Mouse (Mus musculus) left cerebral cortex, adult 2 months (tissue): ENCODE data around the gene Susd3. TPM values are rescaled to one million over a fixed set of nuclear protein-coding genes. Genes with fewer than 3 reads are reported as not detected.

ENCODE experiments used
- DNase-seq, 2 experiments: peaks; one replicate each; pipeline ENCODE4 v3.0.0; 2021 to 2022; ENCODE audit warnings: low spot score in 2 of 2, mixed read lengths in 1 of 2; ENCODE audit errors: extremely low spot score in 1 of 2
- H3K27ac ChIP-seq: fragments of 200-600 bp; 2 replicates; pipeline ENCODE4 v1.8.1; 2022
- H3K4me3 ChIP-seq: fragments of 200-600 bp; 2 replicates; pipeline ENCODE4 v1.8.1; 2022
- CTCF ChIP-seq: fragments of 200-600 bp; IDR thresholded peaks from 2 replicates; pipeline ENCODE4 v1.8.1; 2022; ENCODE audit warnings: antibody characterized with exemption, mild to moderate bottlenecking, moderate library complexity
- intact Hi-C: fragments of 180-260 bp; cut with DNase I; formaldehyde crosslinking; loops from one replicate; pipeline ENCODE4 v1.15.1; 2025
- long read RNA-seq, 2 experiments: library from polyadenylated mRNA; stranded (forward); transcript quantifications; one replicate each; pipeline ENCODE4 v2.0.0; 2021; ENCODE audit warnings: borderline mapping rate in 2 of 2
- total RNA-seq, 2 experiments: library from RNA; stranded (reverse); gene quantifications; 2 replicates each; pipeline ENCODE4 v1.2.3; 2021

Susd3 gene
- 1 to 10 TPM; 1.8 to 2.2 TPM for total RNA-seq
- long read RNA-seq, experiment 1, partial matches to known transcripts: 0 of 6 reads
- long read RNA-seq, experiment 1, other reads (novel, unspliced or antisense): 2 of 6 reads
- long read RNA-seq, experiment 2, partial matches to known transcripts: 0 of 1 reads
- long read RNA-seq, experiment 2, other reads (novel, unspliced or antisense): 1 of 1 reads

DNA sequence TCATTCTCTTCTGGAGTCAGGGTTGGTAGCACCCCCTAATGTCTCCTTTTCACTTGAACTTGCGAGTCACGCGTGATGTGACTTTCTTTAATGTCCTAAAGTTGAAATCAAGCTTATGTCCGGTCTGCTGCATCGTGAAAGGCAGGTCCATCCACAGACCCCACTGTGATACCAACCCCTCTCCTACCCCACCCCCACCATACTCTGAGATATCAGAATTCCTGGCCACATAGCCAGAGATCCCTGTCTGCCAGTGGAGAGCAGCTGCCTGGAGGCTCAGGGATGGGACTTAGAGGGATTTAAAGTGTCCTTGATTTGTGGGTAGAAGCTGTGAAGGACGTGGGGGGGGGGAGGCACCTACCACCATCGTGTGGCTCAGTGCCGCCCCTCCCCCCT is at the start of gene Susd3:
TSS of gene Susd3 (minus strand) at position 240 of the 396 bp plus-strand sequence.
- intact Hi-C loops: no loop called here
- DNase-seq: no peak
- peak within 1 kb of the TSS; percentile 35 for H3K4me3 ChIP-seq
- H3K27ac ChIP-seq: no peak within 1 kb of the TSS
- no peak for TF ChIP-seq CTCF

DNA sequence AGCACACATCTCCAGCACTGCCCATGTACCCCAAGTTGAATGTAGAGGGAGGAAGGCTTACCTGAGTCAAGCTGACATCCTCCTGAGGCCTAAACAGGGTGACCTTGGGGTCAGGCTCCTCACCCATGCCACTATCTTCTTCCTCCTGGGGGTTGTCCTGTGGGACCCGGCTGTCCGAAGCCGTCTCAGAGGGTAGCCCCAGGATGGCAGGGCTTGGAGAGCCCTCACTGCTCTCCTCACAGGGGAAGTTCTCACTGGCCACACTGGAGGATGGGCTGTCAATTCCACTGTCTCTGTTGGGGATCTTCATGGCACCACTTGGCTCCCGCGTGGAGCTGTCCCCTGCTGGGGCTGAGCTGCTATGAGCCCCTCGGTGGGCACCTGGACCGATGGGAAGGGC is 47.8 kb upstream of the Susd3 start:
- intact Hi-C loops: no loop called here
- Histone ChIP-seq H3K27ac (no peak overlapping the region), H3K4me3 (no peak overlapping the region)
- no peak for DNase-seq
- no peak for TF ChIP-seq CTCF

DNA sequence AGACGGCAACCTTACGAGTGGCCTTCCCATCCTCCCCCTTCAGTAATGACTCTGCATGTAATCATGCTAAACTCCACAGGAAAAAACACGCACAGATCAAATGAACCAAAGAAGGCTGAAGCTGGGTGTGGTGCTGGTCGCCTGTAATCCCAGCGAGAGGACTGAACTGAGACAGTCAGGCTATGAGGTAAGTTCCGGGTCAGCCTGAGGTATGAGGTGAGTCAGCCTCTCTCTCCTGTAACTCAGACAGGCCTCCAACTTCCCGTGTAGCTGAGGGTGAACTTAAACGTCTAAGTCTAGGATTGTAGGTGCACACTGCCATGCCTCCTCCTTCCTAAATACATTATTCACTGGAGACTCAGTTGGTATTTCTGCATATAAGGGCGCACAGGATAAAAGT is 45.6 kb upstream of the Susd3 start:
- Histone ChIP-seq H3K4me3 (no peak overlapping the region), H3K27ac (no peak overlapping the region)
- intact Hi-C loops: no loop called here
- no peak for DNase-seq
- TF ChIP-seq CTCF: no peak

DNA sequence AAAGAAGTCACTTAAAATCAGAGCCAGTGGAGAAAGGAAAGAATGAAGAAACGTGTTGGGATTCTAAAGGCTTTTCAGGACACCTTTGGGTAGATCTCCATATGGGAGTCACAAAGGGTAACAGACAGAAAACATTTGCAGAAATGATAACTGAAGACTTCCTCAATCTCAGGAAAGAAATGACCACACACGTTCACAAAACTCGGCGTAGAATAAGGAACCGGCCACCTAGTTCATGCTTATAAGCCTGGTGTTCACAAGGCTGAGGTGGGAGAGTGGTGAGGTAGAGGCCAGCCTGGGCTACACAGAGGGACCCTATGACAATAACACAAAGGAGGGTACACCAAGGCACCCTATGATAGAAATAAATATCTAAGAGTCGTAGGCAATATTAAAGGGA is 43.4 kb upstream of the Susd3 start:
- TF ChIP-seq CTCF: no peak
- no peak overlapping the region for H3K4me3 ChIP-seq
- intact Hi-C loops: no loop called here
- H3K27ac ChIP-seq: no peak overlapping the region
- no peak for DNase-seq

DNA sequence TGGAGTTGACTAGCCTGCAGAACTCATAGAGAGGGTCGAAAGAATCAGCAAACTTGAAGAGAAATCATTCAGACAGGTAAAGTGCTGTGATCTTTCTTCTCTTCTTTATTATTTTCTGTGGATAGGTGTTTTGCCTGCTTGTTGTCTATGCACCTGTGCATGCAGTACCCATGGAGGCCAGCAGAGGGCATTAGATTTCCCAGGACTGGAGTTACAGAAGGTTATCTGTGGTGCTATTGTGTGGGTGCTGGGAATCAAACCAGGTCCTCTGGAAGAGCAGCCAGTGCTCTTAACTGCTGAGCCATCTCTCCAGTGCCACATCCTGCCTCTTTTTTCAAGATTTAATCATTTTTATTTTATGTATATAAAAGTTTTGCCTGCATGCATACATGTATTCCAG is 42.9 kb upstream of the Susd3 start:
- Histone ChIP-seq H3K4me3 (no peak overlapping the region), H3K27ac (no peak overlapping the region)
- intact Hi-C loops: no loop called here
- TF ChIP-seq CTCF: peak; percentile 61
- no peak for DNase-seq

DNA sequence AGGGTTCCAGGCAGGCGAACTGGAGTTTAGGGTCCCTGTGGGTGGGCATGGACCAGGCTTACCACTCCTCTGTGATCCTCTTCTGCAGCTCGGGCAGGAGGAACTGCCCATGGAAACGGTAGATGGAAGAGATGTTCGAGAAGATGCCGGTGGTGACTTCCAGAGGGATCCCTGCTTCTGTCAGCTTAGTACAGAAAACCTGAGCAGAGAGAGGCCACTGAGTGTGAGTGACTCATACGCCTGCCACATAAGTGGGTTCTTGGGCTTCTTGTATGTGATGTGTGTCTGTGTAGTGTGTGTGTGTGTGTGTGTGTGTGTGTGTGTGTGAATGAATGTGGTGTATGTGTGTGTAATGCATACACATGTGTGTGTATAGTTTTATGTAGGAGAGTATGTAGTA is 38.7 kb upstream of the Susd3 start:
- no peak for DNase-seq
- intact Hi-C loops: no loop called here

DNA sequence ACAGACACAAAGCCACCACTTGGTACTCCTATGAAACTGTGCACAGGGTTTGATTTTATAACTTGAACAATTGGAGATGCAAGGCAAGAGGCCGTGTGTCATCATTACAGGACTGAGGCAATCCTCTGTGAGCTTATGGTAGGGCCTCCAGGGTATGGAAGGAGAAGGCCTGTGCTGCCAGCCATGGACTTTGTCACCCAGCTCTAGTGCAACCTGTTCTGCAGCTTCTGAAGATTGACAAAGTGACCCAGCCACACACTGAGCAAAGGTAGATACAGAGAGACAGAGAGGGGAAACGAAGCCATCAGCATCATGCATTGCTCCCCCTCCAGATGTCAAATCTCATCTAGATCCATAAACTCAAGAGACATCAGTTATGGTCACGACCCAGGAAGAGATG is 38.2 kb upstream of the Susd3 start:
- Histone ChIP-seq H3K4me3 (no peak overlapping the region), H3K27ac (no peak overlapping the region)
- no peak for DNase-seq
- intact Hi-C loops: no loop called here
- no peak for TF ChIP-seq CTCF

More for the DNA sequence above, 38.7 kb upstream of the Susd3 start:
- no peak for TF ChIP-seq CTCF
- Histone ChIP-seq H3K4me3 (no peak overlapping the region), H3K27ac (no peak overlapping the region)

DNA sequence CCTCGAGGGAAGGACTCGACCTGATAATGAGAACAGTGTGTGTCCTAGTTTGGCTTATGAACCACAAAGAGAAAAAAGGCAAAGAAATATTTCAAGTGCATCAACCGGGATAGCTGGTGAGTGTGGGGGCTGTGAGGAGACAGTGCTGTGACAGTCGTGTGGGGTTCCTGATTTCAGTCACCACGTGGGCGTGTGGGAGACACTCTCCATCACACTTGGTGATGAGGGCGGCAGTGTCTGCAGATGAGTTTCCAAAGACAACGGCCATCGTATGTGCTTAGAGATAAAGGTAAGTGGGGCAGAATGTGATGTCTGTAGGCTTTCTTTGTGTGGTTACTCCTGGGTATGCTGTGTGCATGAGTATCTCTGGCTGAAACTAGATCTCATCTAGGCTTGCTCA is 35.2 kb upstream of the Susd3 start:
- no peak for TF ChIP-seq CTCF
- intact Hi-C loops: no loop called here
- DNase-seq: peak; percentile 28 to 32
- Histone ChIP-seq H3K4me3 (no peak overlapping the region), H3K27ac (no peak overlapping the region)

DNA sequence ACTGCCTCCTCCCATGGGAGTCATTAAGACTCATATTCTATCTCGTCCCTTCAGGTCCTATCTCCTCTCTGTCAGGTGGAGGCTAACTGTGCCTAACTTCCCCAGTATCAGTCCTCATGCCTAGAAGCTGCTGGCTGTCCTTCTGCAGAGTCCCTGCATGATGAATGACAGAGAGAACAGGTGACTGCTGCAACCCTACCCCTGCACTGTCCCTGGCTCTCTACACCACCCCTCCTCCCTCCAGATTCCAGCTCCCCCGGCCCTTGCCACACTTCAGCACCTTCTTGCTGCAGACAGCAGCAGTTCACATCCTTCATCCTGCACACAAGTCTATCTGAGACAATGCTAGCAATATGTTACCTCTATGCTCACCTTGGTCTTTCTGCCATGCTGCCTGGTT is 33.7 kb upstream of the Susd3 start:
- intact Hi-C loops: no loop called here
- Histone ChIP-seq H3K27ac (no peak overlapping the region), H3K4me3 (no peak overlapping the region)
- no peak for TF ChIP-seq CTCF
- DNase-seq: no peak

DNA sequence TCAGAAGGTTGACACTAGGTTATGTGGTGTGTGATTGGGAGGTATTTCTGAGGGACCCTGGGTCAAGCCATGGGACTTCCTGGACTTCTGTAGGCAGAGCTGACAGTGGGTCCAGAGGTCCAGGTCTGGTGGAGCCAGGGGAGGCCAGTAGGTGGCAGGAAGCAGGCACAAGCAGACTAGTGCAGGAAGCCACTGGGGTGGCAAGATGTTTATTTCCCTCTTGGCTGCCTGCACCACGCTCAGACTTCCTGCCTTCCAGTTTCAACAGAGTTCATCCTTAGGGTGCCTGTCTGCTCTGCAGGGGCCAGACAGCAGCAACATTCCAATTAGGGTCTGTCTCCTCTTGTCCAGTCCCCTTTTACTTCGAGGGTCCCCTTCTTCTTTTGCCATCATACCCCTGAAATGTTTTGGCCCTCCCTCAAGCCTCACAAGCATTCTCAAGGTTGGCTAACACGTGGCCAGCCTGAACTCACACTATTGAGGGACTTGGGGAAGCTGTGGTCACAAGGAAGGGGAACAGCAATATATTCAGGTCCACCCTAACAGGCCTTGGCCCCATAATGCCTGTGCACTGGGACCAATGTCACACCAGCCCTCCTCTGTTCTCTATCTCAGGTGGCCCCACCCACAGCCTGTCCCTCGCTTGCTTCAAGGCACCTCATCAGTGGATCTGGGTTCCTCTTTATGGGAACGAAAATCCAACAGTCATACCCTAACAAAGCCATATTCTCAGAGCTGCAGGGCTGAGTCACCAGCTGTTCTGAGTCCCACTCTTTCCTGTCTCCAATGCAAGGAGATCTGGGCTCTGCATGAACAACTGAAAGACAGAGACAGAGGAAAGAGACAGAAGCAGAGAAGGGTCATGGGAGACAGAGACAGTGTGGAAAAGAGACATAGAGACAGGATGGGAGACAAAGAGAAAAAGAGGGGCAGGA is 23.6 kb upstream of the Susd3 start:
- TF ChIP-seq CTCF: peak; percentile 3
- DNase-seq: peak in 1 of 2 experiments; percentile 29
- Histone ChIP-seq H3K27ac (0 out of 2 replicates have a peak overlapping the region, but pooled peaks have one; percentile 36), H3K4me3 (no peak overlapping the region)
- intact Hi-C loops: no loop called here

DNA sequence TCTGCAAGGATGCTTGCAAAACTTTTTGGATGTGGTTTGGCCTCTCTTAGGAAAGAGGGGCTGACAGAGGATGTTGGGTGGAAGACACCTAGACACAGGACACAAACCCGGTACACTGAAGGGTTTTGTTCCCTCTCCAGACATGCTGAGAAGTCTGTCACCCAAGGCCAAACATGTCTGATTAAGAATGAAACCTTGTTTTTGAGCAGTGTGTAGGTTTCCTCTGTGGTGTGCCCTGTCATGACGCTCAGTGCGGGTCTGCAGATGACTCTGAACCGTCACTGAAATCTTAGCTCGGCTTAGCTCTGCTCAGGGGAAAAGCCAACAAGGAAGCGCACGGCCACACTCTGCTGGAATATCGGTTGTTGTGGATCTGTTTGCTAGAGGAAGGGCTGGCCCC is 22.0 kb upstream of the Susd3 start:
- intact Hi-C loops: no loop called here
- Histone ChIP-seq H3K27ac (no peak overlapping the region), H3K4me3 (no peak overlapping the region)
- no peak for TF ChIP-seq CTCF
- DNase-seq: no peak

DNA sequence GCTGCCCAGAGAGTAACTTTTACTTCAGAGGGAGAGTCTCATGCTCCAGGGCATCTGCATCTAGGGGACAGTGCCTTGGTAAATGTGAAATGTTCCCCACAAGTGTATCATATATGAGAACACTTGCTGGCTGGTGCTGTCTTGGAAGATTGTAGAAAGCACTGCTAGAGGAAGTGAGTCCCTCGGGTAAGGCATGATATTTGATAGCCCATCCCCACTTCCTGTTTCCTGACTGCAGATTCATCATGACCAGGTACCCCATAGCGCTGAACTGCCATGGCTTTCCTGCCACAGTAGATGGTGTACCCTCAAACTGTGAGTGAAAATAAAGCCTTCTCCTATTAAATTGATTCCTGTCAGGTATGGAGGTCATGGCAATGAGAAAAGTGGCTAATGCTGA is 19.1 kb upstream of the Susd3 start:
- intact Hi-C loops: no loop called here
- no peak for DNase-seq
- TF ChIP-seq CTCF: no peak
- H3K27ac ChIP-seq: no peak overlapping the region
- no peak overlapping the region for H3K4me3 ChIP-seq
